Comparison of ENCODE assay signal across 9 mouse cellular contexts in the genomic region with DNA sequence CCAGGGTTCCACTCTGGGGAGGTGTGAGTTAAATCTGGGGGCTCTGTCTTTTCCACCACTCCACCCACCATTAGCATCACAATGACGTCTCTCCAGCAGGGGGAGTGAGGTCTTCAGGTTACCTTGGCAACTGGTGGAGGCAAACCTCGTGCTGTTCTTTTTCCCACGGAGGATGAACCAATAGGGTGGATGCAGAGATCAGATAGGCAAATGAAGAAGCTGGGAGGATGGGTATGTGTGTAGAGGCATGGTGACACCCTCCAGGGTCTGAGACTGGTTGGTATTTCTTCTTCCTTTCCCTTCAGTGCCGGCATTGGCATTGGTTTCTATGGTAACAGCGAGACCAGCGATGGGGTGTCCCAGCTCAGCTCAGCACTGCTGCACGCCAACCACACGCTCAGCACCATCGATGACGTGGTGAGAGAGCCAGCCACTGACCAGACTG. TPM values are rescaled to one million over a fixed set of nuclear protein-coding genes. Genes with fewer than 3 reads are reported as not detected.
A peak's percentile ranks its signal among the peaks of the same experiment; 100 is the strongest.
DNase-seq lines count a peak whose midpoint lies in the region; ATAC-seq and TF ChIP-seq lines count a peak whose summit lies in the region.
"Had no signal": no experiment of that assay in that cellular context is flagged by ENCODE, and none has a peak within 500 bp of the region (broad histone marks: within the 10 kb centered on the region; RNA-seq: fewer than 3 reads in every experiment).

No protein-coding gene starts in this region.

- H3K27ac ChIP-seq in heart, embryonic 11.5 days (ENCODE audit: low read depth, low read length) = no peak overlapping the region
- peak overlapping the region; percentile 89 for H3K27ac ChIP-seq in hindbrain, postnatal 0 days
- no peak overlapping the region for H3K27ac ChIP-seq in liver, embryonic 12.5 days
- H3K27ac ChIP-seq in neural tube, embryonic 14.5 days (ENCODE audit: low read depth, low read length) = peak overlapping the region; percentile 79
- H3K27ac ChIP-seq: macrophage had no signal

- peak overlapping the region; percentile 18; the same call in 1 of the 2 replicates for H3K4me3 ChIP-seq in heart, embryonic 11.5 days (ENCODE audit: low read depth, low read length)
- H3K4me3 ChIP-seq in hindbrain, postnatal 0 days (ENCODE audit: low read length) = peak overlapping the region; percentile 18
- H3K4me3 ChIP-seq in liver, embryonic 12.5 days = no peak overlapping the region
- peak overlapping the region; percentile 17; the same call in 1 of the 2 replicates for H3K4me3 ChIP-seq in neural tube, embryonic 14.5 days (ENCODE audit: low read depth, low read length)

- H3K4me1 ChIP-seq in heart, embryonic 11.5 days (ENCODE audit: control insufficient read depth, insufficient read depth, low read length) = peaks cover 3% of the 10 kb centered on the region; the same call in 1 of the 2 replicates
- peaks cover 26% of the 10 kb centered on the region for H3K4me1 ChIP-seq in hindbrain, postnatal 0 days (ENCODE audit: insufficient read depth, low read length)
- H3K4me1 ChIP-seq in liver, embryonic 12.5 days = peaks cover 10% of the 10 kb centered on the region
- H3K4me1 ChIP-seq in neural tube, embryonic 14.5 days (ENCODE audit: control insufficient read depth, insufficient read depth, low read length) = peaks cover 7% of the 10 kb centered on the region; the same call in 1 of the 2 replicates

- no peak overlapping the region for H3K9ac ChIP-seq in heart, embryonic 11.5 days (ENCODE audit: low read depth, low read length)
- peak overlapping the region; percentile 45 for H3K9ac ChIP-seq in hindbrain, postnatal 0 days (replicated peaks; ENCODE audit: low read length)
- H3K9ac ChIP-seq in liver, embryonic 12.5 days = no peak overlapping the region
- H3K9ac ChIP-seq in neural tube, embryonic 14.5 days (replicated peaks; ENCODE audit: low read depth, low read length) = no peak overlapping the region

- H3K36me3 ChIP-seq in heart, embryonic 11.5 days (ENCODE audit: control insufficient read depth, insufficient read depth, low read length) = no peaks in the 10 kb centered on the region
- H3K36me3 ChIP-seq in hindbrain, postnatal 0 days (ENCODE audit: insufficient read depth, low read length) = no peaks in the 10 kb centered on the region; the same call in 1 of the 2 replicates
- H3K36me3 ChIP-seq in liver, embryonic 12.5 days = no peaks in the 10 kb centered on the region
- 0 out of 2 replicates have a peak, but pooled peaks cover 3% of the 10 kb centered on the region for H3K36me3 ChIP-seq in neural tube, embryonic 14.5 days (ENCODE audit: control insufficient read depth, insufficient read depth, low read length)

- no peak for ATAC-seq in heart, embryonic 11.5 days (replicated peaks; ENCODE audit: insufficient number of reproducible peaks, low FRiP score, low TSS enrichment)
- ATAC-seq in activated CD4-positive, CD25-positive, alpha-beta regulatory T cell, adult 4 months = peak; percentile 95
- ATAC-seq in hindbrain, postnatal 0 days = peak; percentile 89
- ATAC-seq in liver, embryonic 12.5 days = peak; percentile 36
- peak; percentile 86 for ATAC-seq in neural tube, embryonic 14.5 days (ENCODE audit: low read depth)

- H3K4me2 ChIP-seq in heart, embryonic 11.5 days = peak overlapping the region; percentile 19; the same call in 1 of the 2 replicates
- H3K4me2 ChIP-seq in hindbrain, postnatal 0 days (ENCODE audit: low read depth, low read length) = peak overlapping the region; percentile 46
- H3K4me2 ChIP-seq in liver, embryonic 12.5 days = no peak overlapping the region
- H3K4me2 ChIP-seq in neural tube, embryonic 14.5 days (ENCODE audit: low read depth, low read length) = peak overlapping the region; percentile 44

- 2% methylated on average over 10 of the region's 10 CpGs for WGBS in heart, embryonic 11.5 days (ENCODE audit: insufficient replicate concordance)
- 1% methylated on average over 10 of the region's 10 CpGs for WGBS in hindbrain, postnatal 0 days
- WGBS in liver, embryonic 12.5 days (ENCODE audit: insufficient replicate concordance) = 6% methylated on average over 10 of the region's 10 CpGs
- WGBS in neural tube, embryonic 14.5 days = under 1% methylated on average over 10 of the region's 10 CpGs

- peaks cover 25% of the 10 kb centered on the region for H3K27me3 ChIP-seq in heart, embryonic 11.5 days (ENCODE audit: control insufficient read depth, insufficient read depth, low read length)
- no peaks in the 10 kb centered on the region for H3K27me3 ChIP-seq in hindbrain, postnatal 0 days (ENCODE audit: insufficient read depth, low read length)
- peaks cover 46% of the 10 kb centered on the region for H3K27me3 ChIP-seq in liver, embryonic 12.5 days (replicated peaks)
- no peaks in the 10 kb centered on the region for H3K27me3 ChIP-seq in neural tube, embryonic 14.5 days (ENCODE audit: control insufficient read depth, insufficient read depth, low read length)

- no peaks in the 10 kb centered on the region for H3K9me3 ChIP-seq in heart, embryonic 11.5 days (replicated peaks; ENCODE audit: control insufficient read depth, low read length)
- no peaks in the 10 kb centered on the region for H3K9me3 ChIP-seq in hindbrain, postnatal 0 days (ENCODE audit: low read length)
- H3K9me3 ChIP-seq in liver, embryonic 12.5 days (replicated peaks) = no peaks in the 10 kb centered on the region
- H3K9me3 ChIP-seq in neural tube, embryonic 14.5 days (ENCODE audit: control insufficient read depth, low read length) = no peaks in the 10 kb centered on the region

- no peak for DNase-seq in heart, postnatal 14 days
- peak; percentile 67 for DNase-seq in fibroblast of lung, adult 2 months (ENCODE audit: low read depth)
- DNase-seq in hindbrain, postnatal 0 days (ENCODE audit: low spot score) = peak; percentile 97
- DNase-seq in urinary bladder, postnatal 14 days (ENCODE audit: low spot score) = no peak

- intact Hi-C loops in heart, postnatal 14 days (cut with DNase I) = no loop called here

- peak; percentile 66 for TF ChIP-seq CTCF in hindbrain, postnatal 0 days (IDR thresholded peaks at IDR 0.05; ENCODE audit: low read depth)

RNA-seq across cellular contexts. Expression of a gene that starts 5.1 kb away (rescaled TPM):
- polyA plus RNA-seq in heart, embryonic 11.5 days (2014; fragmentation: Nextera tagmentation; extraction: Ambion mirVana) = 0.70 and 0.87 TPM in 2 replicates
- total RNA-seq in heart, postnatal 14 days (2021) = 1 to 10 TPM; 1.9 to 2.0 TPM
- under 1 TPM; 0.45 to 0.53 TPM for polyA plus RNA-seq in activated CD4-positive, CD25-positive, alpha-beta regulatory T cell, adult 4 months (2017; shearing (Covaris generic))
- total RNA-seq in hindbrain, postnatal 0 days (2014; rRNA removed) = 819 and 1,009 TPM in 2 replicates
- polyA plus RNA-seq in hindbrain, postnatal 0 days (2015; fragmentation: Nextera tagmentation; extraction: Ambion mirVana) = 249 and 272 TPM in 2 replicates
- polyA plus RNA-seq in liver, embryonic 12.5 days (2016; fragmentation: Nextera tagmentation; extraction: Ambion mirVana) = 0.48 and 0.77 TPM in 2 replicates
- polyA plus RNA-seq in neural tube, embryonic 14.5 days (2014; fragmentation: Nextera tagmentation; extraction: Ambion mirVana) = 149 and 151 TPM in 2 replicates

RNA-seq across cellular contexts. Expression of a gene that starts 12.5 kb away (rescaled TPM):
- 42.1 and 42.6 TPM in 2 replicates for polyA plus RNA-seq in heart, embryonic 11.5 days (2014; fragmentation: Nextera tagmentation; extraction: Ambion mirVana)
- total RNA-seq in heart, postnatal 14 days (2021) = 10 to 100 TPM; 47.6 to 64.6 TPM
- polyA plus RNA-seq in activated CD4-positive, CD25-positive, alpha-beta regulatory T cell, adult 4 months (2017; shearing (Covaris generic)) = 10 to 100 TPM; 26.1 to 29.3 TPM
- total RNA-seq in hindbrain, postnatal 0 days (2014; rRNA removed) = 183 and 264 TPM in 2 replicates
- polyA plus RNA-seq in hindbrain, postnatal 0 days (2015; fragmentation: Nextera tagmentation; extraction: Ambion mirVana) = 49.1 and 50.8 TPM in 2 replicates
- polyA plus RNA-seq in liver, embryonic 12.5 days (2016; fragmentation: Nextera tagmentation; extraction: Ambion mirVana) = 39.3 and 44.5 TPM in 2 replicates
- polyA plus RNA-seq in neural tube, embryonic 14.5 days (2014; fragmentation: Nextera tagmentation; extraction: Ambion mirVana) = 62.4 and 68.1 TPM in 2 replicates

RNA-seq across cellular contexts. Expression of a gene that starts 25.8 kb away (rescaled TPM):
- polyA plus RNA-seq in heart, embryonic 11.5 days (2014; fragmentation: Nextera tagmentation; extraction: Ambion mirVana) = 1.4 TPM in 2 replicates
- 1 to 10 TPM; 2.7 to 3.4 TPM for total RNA-seq in heart, postnatal 14 days (2021)
- polyA plus RNA-seq in activated CD4-positive, CD25-positive, alpha-beta regulatory T cell, adult 4 months (2017; shearing (Covaris generic)) = 1 to 10 TPM; 5.5 to 6.1 TPM
- 4.2 and 4.4 TPM in 2 replicates for total RNA-seq in hindbrain, postnatal 0 days (2014; rRNA removed)
- 4.2 and 5.4 TPM in 2 replicates for polyA plus RNA-seq in hindbrain, postnatal 0 days (2015; fragmentation: Nextera tagmentation; extraction: Ambion mirVana)
- polyA plus RNA-seq in liver, embryonic 12.5 days (2016; fragmentation: Nextera tagmentation; extraction: Ambion mirVana) = 1.2 and 1.5 TPM in 2 replicates
- 4.1 and 4.6 TPM in 2 replicates for polyA plus RNA-seq in neural tube, embryonic 14.5 days (2014; fragmentation: Nextera tagmentation; extraction: Ambion mirVana)

RNA-seq across cellular contexts. Expression of a gene that starts 40.3 kb away (rescaled TPM):
- 27.9 and 32.1 TPM in 2 replicates for polyA plus RNA-seq in heart, embryonic 11.5 days (2014; fragmentation: Nextera tagmentation; extraction: Ambion mirVana)
- 10 to 100 TPM in 1 of 2 experiments, 1 to 10 TPM in 1; 9.0 to 10.2 TPM for total RNA-seq in heart, postnatal 14 days (2021)
- not detected for polyA plus RNA-seq in activated CD4-positive, CD25-positive, alpha-beta regulatory T cell, adult 4 months (2017; shearing (Covaris generic))
- 8.5 and 15.9 TPM in 2 replicates for total RNA-seq in hindbrain, postnatal 0 days (2014; rRNA removed)
- polyA plus RNA-seq in hindbrain, postnatal 0 days (2015; fragmentation: Nextera tagmentation; extraction: Ambion mirVana) = 11.7 and 12.0 TPM in 2 replicates
- 10.5 TPM in 2 replicates for polyA plus RNA-seq in liver, embryonic 12.5 days (2016; fragmentation: Nextera tagmentation; extraction: Ambion mirVana)
- 3.0 and 9.8 TPM in 2 replicates for polyA plus RNA-seq in neural tube, embryonic 14.5 days (2014; fragmentation: Nextera tagmentation; extraction: Ambion mirVana)
- polyA plus RNA-seq: macrophage had no signal

Comparison
In these comparisons a context has a peak if more than half of its experiments do, and no peak if none do; other contexts are left out.
1. H3K27ac ChIP-seq: peak in hindbrain, postnatal 0 days (single experiment) and neural tube, embryonic 14.5 days (single experiment); none in heart, embryonic 11.5 days (single experiment) and liver, embryonic 12.5 days (single experiment).
2. DNase-seq: peak in fibroblast of lung, adult 2 months (single experiment) and hindbrain, postnatal 0 days (single experiment); none in heart, postnatal 14 days (0 of 2) and urinary bladder, postnatal 14 days (single experiment).
3. RNA of a gene that starts 5.1 kb away (polyA plus RNA-seq): 249 to 272 TPM in hindbrain, postnatal 0 days and 149 to 151 TPM in neural tube, embryonic 14.5 days; 0.70 to 0.87 TPM in heart, embryonic 11.5 days, 0.45 to 0.53 TPM in activated CD4-positive, CD25-positive, alpha-beta regulatory T cell, adult 4 months and 0.48 to 0.77 TPM in liver, embryonic 12.5 days; every median in the first group is over 10 times any median in the second.